Mouse (Mus musculus): ENCODE results near the gene Slc7a15. TPM values are rescaled to one million over a fixed set of nuclear protein-coding genes. Genes with fewer than 3 reads are reported as not detected.

Slc7a15 gene
- polyA plus RNA-seq, 1 experiment from 2014 or later: 0.14 TPM

- Histone ChIP-seq H3K4me1 (replicated peaks) (peaks cover 32% of the 10 kb centered on the region), H3K27me3 (replicated peaks) (no peaks in the 10 kb centered on the region), H3K4me3 (replicated peaks) (peak within 1 kb of the TSS; percentile 94), H3K9ac (peak within 1 kb of the TSS; percentile 97), H3K9me3 (no peaks in the 10 kb centered on the region), H3K27ac (peak within 1 kb of the TSS; percentile 99), H3K4me2 (replicated peaks) (peak within 1 kb of the TSS; percentile 84), H3K36me3 (no peaks in the 10 kb centered on the region)
- peak; percentile 96 for ATAC-seq
- WGBS: under 1% methylated on average over 56 of the region's 56 CpGs
These were observed 98.8 kb downstream of the Slc7a15 start, which contains the start of gene Rhob for GRCm38 (mm10) chr12:8499871-8500596. TSS of gene Rhob (minus strand) at chr12:8500009.

DNA sequence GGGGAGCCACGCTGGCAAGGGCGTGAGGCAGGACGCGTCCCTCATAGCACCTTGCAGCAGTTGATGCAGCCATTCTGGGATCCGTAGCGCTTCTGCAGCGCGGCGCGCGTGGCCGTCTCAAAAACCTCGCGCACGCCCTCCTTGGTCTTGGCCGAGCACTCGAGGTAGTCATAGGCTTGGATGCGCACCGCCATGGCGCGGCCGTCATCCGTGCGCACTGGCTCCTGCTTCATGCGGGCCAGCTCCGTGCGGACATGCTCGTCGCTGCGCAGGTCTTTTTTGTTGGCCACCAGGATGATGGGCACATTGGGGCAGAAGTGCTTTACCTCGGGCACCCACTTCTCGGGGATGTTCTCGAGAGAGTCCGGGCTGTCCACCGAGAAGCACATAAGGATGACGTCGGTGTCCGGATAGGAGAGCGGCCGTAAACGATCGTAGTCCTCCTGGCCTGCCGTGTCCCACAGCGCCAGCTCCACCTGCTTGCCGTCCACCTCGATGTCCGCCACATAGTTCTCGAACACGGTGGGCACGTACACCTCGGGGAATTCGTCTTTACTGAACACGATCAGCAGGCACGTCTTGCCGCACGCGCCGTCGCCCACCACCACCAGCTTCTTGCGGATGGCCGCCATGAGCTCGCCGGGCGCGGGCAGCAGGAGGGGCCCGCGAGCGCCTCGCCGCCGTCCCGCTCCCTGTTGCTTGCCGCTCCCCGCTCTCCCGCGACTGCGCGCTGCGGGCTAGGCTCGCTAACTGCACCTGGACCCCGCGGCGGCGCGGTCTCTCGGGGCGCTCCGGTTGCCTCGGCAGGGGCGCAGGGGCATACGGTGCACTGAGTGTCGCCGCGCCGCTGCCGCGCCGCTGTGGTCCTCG is 99.6 kb downstream of the Slc7a15 start:
- Histone ChIP-seq H3K4me2 (replicated peaks) (peak overlapping the region; percentile 84), H3K27ac (peak overlapping the region; percentile 99), H3K9me3 (no peaks in the 10 kb centered on the region), H3K4me1 (replicated peaks) (peaks cover 32% of the 10 kb centered on the region), H3K9ac (peak overlapping the region; percentile 97), H3K36me3 (no peaks in the 10 kb centered on the region), H3K4me3 (replicated peaks) (peak overlapping the region; percentile 94), H3K27me3 (replicated peaks) (no peaks in the 10 kb centered on the region)
- WGBS: under 1% methylated on average over 99 of the region's 99 CpGs
- ATAC-seq: peak; percentile 57

GRCm38 (mm10) chr12:8498591-8499000 is 100.3 kb downstream of the Slc7a15 start:
- Histone ChIP-seq H3K4me1 (replicated peaks) (peaks cover 32% of the 10 kb centered on the region), H3K36me3 (no peaks in the 10 kb centered on the region), H3K9me3 (no peaks in the 10 kb centered on the region), H3K4me2 (replicated peaks) (peak overlapping the region; percentile 84), H3K9ac (peak overlapping the region; percentile 97), H3K27me3 (replicated peaks) (no peaks in the 10 kb centered on the region), H3K4me3 (replicated peaks) (peak overlapping the region; percentile 94), H3K27ac (peak overlapping the region; percentile 99)
- WGBS: 4% methylated on average over 13 of the region's 13 CpGs
- no peak for ATAC-seq

GRCm38 (mm10) chr12:8498148-8498571 is 100.7 kb downstream of the Slc7a15 start:
- peaks cover 32% of the 10 kb centered on the region for H3K4me1 ChIP-seq (replicated peaks)
- H3K4me2 ChIP-seq (replicated peaks): peak overlapping the region; percentile 84
- peak overlapping the region; percentile 99; the same call in 1 of the 2 replicates for H3K27ac ChIP-seq
- ATAC-seq: no peak
- H3K9ac ChIP-seq: peak overlapping the region; percentile 97
- no peaks in the 10 kb centered on the region for H3K27me3 ChIP-seq (replicated peaks)
- 20% methylated on average over 8 of the region's 8 CpGs for WGBS
- H3K36me3 ChIP-seq: no peaks in the 10 kb centered on the region
- H3K9me3 ChIP-seq: no peaks in the 10 kb centered on the region
- H3K4me3 ChIP-seq (replicated peaks): peak overlapping the region; percentile 94

DNA sequence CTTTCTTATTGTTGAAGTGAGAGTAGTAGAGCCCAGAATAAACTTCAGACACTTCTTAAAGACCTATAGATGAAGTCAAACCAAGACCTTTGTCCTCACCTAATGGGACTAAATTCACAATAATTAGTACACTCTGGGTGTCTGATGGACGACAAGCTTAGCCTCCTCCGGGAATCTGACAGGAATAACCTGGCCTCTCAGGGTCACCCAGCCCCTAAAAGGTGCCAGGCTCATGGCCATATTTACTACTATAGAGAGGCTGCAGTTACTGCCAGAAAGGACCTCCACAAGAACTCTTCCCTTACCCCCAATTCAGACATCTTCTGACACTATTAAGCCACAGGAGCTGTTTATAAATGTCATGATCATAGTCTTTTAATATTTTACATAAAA is 101.6 kb downstream of the Slc7a15 start:
- no peak overlapping the region for H3K9ac ChIP-seq
- peaks cover 32% of the 10 kb centered on the region for H3K4me1 ChIP-seq (replicated peaks)

DNA sequence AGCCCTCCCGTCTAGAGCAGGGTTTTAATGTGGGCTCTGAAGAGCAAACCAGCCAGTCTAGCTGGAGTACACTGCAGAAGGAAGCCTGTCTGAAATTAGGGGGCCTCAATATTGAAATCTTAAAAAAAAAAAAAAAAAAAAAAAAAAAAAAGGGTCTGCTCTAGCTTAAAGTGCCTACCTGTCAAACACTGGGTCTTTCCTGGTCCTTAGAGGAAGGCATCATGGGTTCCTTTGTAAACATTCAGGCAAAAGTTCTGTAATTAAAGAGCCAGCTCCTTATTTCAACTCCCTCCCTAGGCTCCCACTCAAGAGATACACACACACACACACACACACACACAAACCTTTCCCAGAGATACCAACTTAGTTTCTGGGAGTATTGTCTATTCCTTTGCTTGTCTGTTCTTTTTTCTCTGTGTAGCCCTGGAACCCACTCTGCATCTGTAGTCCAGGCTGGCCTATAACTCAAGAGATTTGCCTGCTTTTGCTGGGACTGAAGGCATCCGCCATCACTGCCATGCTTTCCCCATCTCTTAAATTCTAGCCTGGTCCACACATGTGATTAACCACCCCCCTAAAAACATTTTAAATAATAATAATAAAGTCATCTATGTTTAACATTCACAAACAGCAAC is 102.1 kb downstream of the Slc7a15 start:
- Histone ChIP-seq H3K27me3 (replicated peaks) (no peaks in the 10 kb centered on the region), H3K9ac (no peak overlapping the region), H3K9me3 (no peaks in the 10 kb centered on the region), H3K4me1 (replicated peaks) (peaks cover 35% of the 10 kb centered on the region), H3K4me3 (replicated peaks) (no peak overlapping the region), H3K36me3 (no peaks in the 10 kb centered on the region), H3K27ac (peak overlapping the region; percentile 92), H3K4me2 (replicated peaks) (peak overlapping the region; percentile 84)
- no peak for ATAC-seq
- WGBS: 47% methylated on average over 2 of the region's 2 CpGs

More for the DNA sequence above, 101.6 kb downstream of the Slc7a15 start:
- ATAC-seq: no peak
- no peaks in the 10 kb centered on the region for H3K27me3 ChIP-seq (replicated peaks)
- peak overlapping the region; percentile 84 for H3K4me2 ChIP-seq (replicated peaks)
- H3K36me3 ChIP-seq: no peaks in the 10 kb centered on the region
- H3K4me3 ChIP-seq (replicated peaks): peak overlapping the region; percentile 94; the same call in 1 of the 2 replicates
- WGBS: 19% methylated on average over 2 of the region's 2 CpGs
- no peak overlapping the region for H3K27ac ChIP-seq
- no peaks in the 10 kb centered on the region for H3K9me3 ChIP-seq

DNA sequence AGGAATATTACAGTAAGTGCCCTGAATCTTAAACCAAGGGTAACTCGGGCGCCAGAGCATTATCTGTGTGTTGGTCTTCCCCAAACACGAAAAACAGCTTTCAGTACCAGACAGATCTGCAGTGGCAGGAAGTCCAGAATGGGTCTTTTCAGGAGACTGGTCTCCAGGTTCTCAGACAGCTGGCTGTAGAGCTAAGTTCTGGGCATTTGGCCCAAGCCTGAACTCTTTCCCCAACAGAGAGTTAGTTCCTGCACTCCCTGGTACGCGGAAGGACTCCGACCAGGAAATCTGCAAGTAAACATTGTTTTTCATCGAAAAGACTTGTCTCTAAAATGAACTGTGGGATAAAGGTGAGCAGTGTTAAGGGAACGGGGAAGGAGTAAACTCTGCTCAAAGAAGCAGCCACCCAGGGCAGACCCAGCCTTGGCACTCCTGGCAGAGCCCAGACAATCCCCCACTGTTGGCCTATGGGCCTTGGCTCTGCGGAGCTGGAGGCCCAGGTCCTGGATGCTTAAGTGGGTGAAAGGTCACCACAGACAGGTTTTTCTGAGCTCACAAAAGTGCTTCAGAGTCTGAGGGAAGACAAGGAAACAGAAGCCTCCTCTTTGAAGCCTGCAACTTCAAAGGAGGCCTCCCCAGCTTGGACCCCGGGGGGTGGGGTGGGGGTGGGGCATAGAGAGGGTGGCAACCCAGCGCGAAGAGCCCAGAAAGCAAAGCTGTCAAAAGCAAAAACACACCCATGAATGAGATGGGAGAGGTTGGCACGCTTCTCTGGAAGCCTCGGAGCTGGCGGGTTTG is 102.8 kb downstream of the Slc7a15 start:
- ATAC-seq: peak; percentile 18
- H3K9me3 ChIP-seq: no peaks in the 10 kb centered on the region
- H3K9ac ChIP-seq: no peak overlapping the region
- 12% methylated on average over 15 of the region's 15 CpGs for WGBS
- peaks cover 33% of the 10 kb centered on the region for H3K4me1 ChIP-seq (replicated peaks)
- no peaks in the 10 kb centered on the region for H3K36me3 ChIP-seq
- H3K4me3 ChIP-seq (replicated peaks): no peak overlapping the region
- H3K27me3 ChIP-seq (replicated peaks): no peaks in the 10 kb centered on the region
- peak overlapping the region; percentile 84 for H3K4me2 ChIP-seq (replicated peaks)
- peak overlapping the region; percentile 92 for H3K27ac ChIP-seq

GRCm38 (mm10) chr12:8494675-8495074 is 104.2 kb downstream of the Slc7a15 start:
- Histone ChIP-seq H3K27me3 (replicated peaks) (no peaks in the 10 kb centered on the region), H3K4me2 (replicated peaks) (no peak overlapping the region), H3K36me3 (no peaks in the 10 kb centered on the region), H3K4me3 (replicated peaks) (no peak overlapping the region), H3K4me1 (replicated peaks) (peaks cover 26% of the 10 kb centered on the region), H3K27ac (no peak overlapping the region), H3K9me3 (no peaks in the 10 kb centered on the region), H3K9ac (no peak overlapping the region)
- no peak for ATAC-seq
- WGBS: 66% methylated on average over 3 of the region's 3 CpGs

DNA sequence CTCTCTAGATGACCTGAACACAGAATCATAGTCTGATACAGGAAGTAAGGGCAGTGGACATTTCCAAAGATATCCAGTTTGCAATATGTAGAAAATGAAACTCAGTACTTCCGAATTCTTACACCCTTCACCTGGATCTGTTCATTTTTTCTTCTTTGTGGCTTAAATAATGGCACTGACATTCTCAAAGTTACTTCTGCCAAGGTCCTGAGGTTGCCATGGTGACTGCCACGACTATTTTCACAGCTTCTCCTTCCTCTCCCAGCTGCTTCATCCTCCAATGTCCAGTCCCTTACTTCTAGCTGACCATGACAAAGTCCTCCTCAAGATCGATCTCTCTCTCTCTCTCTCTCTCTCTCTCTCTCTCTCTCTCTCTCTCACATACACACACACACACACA is 105.5 kb downstream of the Slc7a15 start:
- no peak overlapping the region for H3K4me3 ChIP-seq (replicated peaks)
- H3K9me3 ChIP-seq: no peaks in the 10 kb centered on the region
- no peak overlapping the region for H3K27ac ChIP-seq
- 67% methylated on average over 3 of the region's 3 CpGs for WGBS
- H3K27me3 ChIP-seq (replicated peaks): no peaks in the 10 kb centered on the region
- H3K9ac ChIP-seq: no peak overlapping the region
- no peak overlapping the region for H3K4me2 ChIP-seq (replicated peaks)
- no peaks in the 10 kb centered on the region for H3K36me3 ChIP-seq
- ATAC-seq: no peak
- H3K4me1 ChIP-seq (replicated peaks): peaks cover 29% of the 10 kb centered on the region

- Histone ChIP-seq H3K27me3 (replicated peaks) (no peaks in the 10 kb centered on the region), H3K27ac (no peak overlapping the region), H3K4me1 (replicated peaks) (peaks cover 12% of the 10 kb centered on the region), H3K9me3 (no peaks in the 10 kb centered on the region), H3K4me3 (replicated peaks) (no peak overlapping the region), H3K36me3 (no peaks in the 10 kb centered on the region), H3K4me2 (replicated peaks) (no peak overlapping the region), H3K9ac (no peak overlapping the region)
- no peak for ATAC-seq
- WGBS: 41% methylated on average over 4 of the region's 4 CpGs
These were observed 109.8 kb downstream of the Slc7a15 start for GRCm38 (mm10) chr12:8489098-8489497.

DNA sequence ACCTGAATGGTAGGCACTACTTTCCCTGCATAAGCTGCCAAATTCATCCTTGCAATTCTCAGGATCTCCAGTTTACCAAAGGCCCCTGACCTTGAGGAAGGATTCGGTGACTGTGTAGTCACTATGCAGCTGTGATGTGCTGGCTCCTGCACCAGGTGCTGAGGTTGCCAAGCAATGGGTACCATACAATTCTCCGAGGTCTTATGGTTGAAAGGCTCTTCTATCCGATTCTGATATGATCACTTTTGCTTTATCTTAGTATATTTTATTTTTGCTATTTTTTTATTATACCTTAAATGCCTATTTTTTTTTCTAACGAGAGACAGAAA is 110.2 kb downstream of the Slc7a15 start:
- no peaks in the 10 kb centered on the region for H3K9me3 ChIP-seq
- no peak overlapping the region for H3K27ac ChIP-seq
- H3K4me2 ChIP-seq (replicated peaks): no peak overlapping the region
- 75% methylated on average over 4 of the region's 4 CpGs for WGBS
- peaks cover 12% of the 10 kb centered on the region for H3K4me1 ChIP-seq (replicated peaks)
- no peak overlapping the region for H3K9ac ChIP-seq
- no peaks in the 10 kb centered on the region for H3K27me3 ChIP-seq (replicated peaks)
- no peak for ATAC-seq
- no peaks in the 10 kb centered on the region for H3K36me3 ChIP-seq
- H3K4me3 ChIP-seq (replicated peaks): no peak overlapping the region
